Mouse (Mus musculus) NIH3T3 (cell line): Measurements from ENCODE around the gene Zfp12.
A peak's percentile ranks its signal among the peaks of the same experiment; 100 is the strongest.

Source experiments
- DNase-seq: peaks from one replicate; pipeline ENCODE4 v3.0.0-alpha.2; 2012; ENCODE audit warnings: low read depth

The Zfp12 gene

GRCm38 (mm10) chr5:143266794-143267193, 31.8 kb downstream of the Zfp12 start:
- no peak for DNase-seq

GRCm38 (mm10) chr5:143268985-143269362, 34.0 kb downstream of the Zfp12 start:
- DNase-seq: no peak

GRCm38 (mm10) chr5:143269363-143270150, 34.6 kb downstream of the Zfp12 start, which contains the start of gene Zfp316:
TSS of gene Zfp316 (minus strand) at chr5:143270022.
- peak; percentile 85 for DNase-seq

- no peak for DNase-seq
These were observed 35.2 kb downstream of the Zfp12 start for GRCm38 (mm10) chr5:143270151-143270519.

GRCm38 (mm10) chr5:143271642-143272041, 36.7 kb downstream of the Zfp12 start:
- DNase-seq: peak; percentile 94

GRCm38 (mm10) chr5:143272108-143272507, 37.1 kb downstream of the Zfp12 start:
- no peak for DNase-seq

- DNase-seq: no peak
These were observed 37.8 kb downstream of the Zfp12 start for GRCm38 (mm10) chr5:143272540-143273330.

- DNase-seq: no peak
These were observed 40.8 kb downstream of the Zfp12 start for GRCm38 (mm10) chr5:143275761-143276160.

- no peak for DNase-seq
These were observed 44.3 kb downstream of the Zfp12 start for GRCm38 (mm10) chr5:143279247-143279646.

GRCm38 (mm10) chr5:143284762-143285161, 49.8 kb downstream of the Zfp12 start:
- no peak for DNase-seq

- no peak for DNase-seq
These were observed 52.9 kb downstream of the Zfp12 start for GRCm38 (mm10) chr5:143287774-143288328.

GRCm38 (mm10) chr5:143288378-143288911, 53.5 kb downstream of the Zfp12 start:
- DNase-seq: no peak

- DNase-seq: no peak
These were observed 54.3 kb downstream of the Zfp12 start for GRCm38 (mm10) chr5:143289299-143289698.

- no peak for DNase-seq
These were observed 57.9 kb downstream of the Zfp12 start for GRCm38 (mm10) chr5:143292879-143293278.

- no peak for DNase-seq
These were observed 58.4 kb downstream of the Zfp12 start, which contains the start of gene Zfp853 for GRCm38 (mm10) chr5:143293404-143293803. TSS of gene Zfp853 (minus strand) at chr5:143293623.

- no peak for DNase-seq
These were observed 59.9 kb downstream of the Zfp12 start for GRCm38 (mm10) chr5:143294862-143295261.

GRCm38 (mm10) chr5:143295330-143295729, 60.4 kb downstream of the Zfp12 start:
- DNase-seq: no peak

- DNase-seq: no peak
These were observed 63.0 kb downstream of the Zfp12 start for GRCm38 (mm10) chr5:143297986-143298385.

- peak; percentile 18 for DNase-seq
These were observed 63.4 kb downstream of the Zfp12 start for GRCm38 (mm10) chr5:143298391-143298790.
